Mouse (Mus musculus): ENCODE results near the gene Ppp1r10.

DNA sequence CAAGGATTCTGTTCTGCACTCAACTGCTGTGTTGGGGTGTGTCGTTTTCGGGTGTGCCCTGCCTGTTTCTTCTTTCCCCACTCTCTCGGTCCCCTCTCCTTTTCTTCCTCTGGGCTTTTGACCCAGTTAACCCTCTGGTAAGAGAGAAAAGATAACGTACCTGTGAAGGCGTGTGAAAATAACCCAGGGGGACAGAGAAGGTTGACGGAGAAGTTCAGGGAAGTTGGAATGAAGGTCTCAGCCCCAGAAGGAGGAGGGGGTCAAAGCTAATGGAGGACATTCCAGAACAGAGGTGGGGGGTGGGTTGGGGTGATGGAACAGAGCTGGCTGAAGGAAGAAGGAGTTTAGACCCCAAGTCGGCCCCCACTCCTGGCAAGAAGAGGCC, 47.3 kb upstream of the Ppp1r10 start:
- no peak for TF ChIP-seq POLR2A (IDR thresholded peaks at IDR 0.05; ENCODE audit: low read depth, low read length)
- TF ChIP-seq CTCF (IDR thresholded peaks at IDR 0.05; ENCODE audit: extremely low read depth, insufficient read depth, insufficient read length, insufficient replicate concordance) = no peak
